Mouse (Mus musculus) stomach, postnatal 0 days (tissue): Measurements from ENCODE around the gene Ston1.

Experiments
- CTCF ChIP-seq: IDR thresholded peaks from 2 replicates; pipeline ENCODE4 v1.5.1; 2016; ENCODE audit warnings: antibody characterized with exemption, low read depth, mild to moderate bottlenecking, moderate library complexity
- EP300 ChIP-seq: optimal IDR thresholded peaks from 2 replicates; pipeline ENCODE3; 2016; ENCODE audit warnings: antibody characterized with exemption

- TF ChIP-seq CTCF (peak; percentile 93), EP300 (no peak)
Measured at GRCm38 (mm10) chr17:88558168-88558842, 39.2 kb upstream of the Ston1 start.
